Mouse (Mus musculus) retina, embryonic 14.5 days (tissue): Measurements from ENCODE around the gene Olfr1009.
"Not testable (repeated sequence)": the region's sequence is repeated elsewhere in the genome, so short reads cannot be mapped to it uniquely, and the experiment has no call there.

Experiments
- DNase-seq: peaks from one replicate; pipeline ENCODE4 v3.0.0-alpha.2; 2015; ENCODE audit warnings: low spot score

Gene Olfr1009

DNA sequence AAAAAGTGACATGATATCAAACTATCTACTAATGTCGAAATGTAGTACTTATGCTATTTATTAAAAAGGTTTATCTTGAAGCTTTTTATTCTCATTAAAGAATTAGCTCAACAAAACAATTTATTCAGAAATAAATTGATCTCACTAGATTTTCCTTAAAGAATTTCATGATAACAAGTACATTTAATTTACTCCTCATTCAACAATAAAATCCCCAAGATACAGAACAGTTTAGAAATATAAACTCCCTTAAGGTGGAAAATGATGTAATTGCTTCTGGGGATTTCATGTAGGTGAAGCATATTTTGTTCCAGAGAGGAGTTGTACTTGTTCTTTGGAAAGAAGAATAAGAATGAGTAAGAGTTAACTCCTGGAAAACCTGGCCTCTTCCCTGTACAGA, at the start of gene Olfr1009:
TSS of gene Olfr1009 (plus strand) at position 301 of the 400 bp plus-strand sequence.
- no peak for DNase-seq

GRCm38 (mm10) chr2:85678667-85679066, 36.6 kb upstream of the Olfr1009 start, which contains the start of gene Olfr1006:
Gene Olfr1006, minus strand, starts transcription at chr2:85678767.
- no peak for DNase-seq

- DNase-seq = no peak
These were observed 26.1 kb upstream of the Olfr1009 start, which contains the start of gene Olfr1008 for GRCm38 (mm10) chr2:85689131-85689530. Gene Olfr1008, plus strand, starts transcription at chr2:85689431.

GRCm38 (mm10) chr2:85710680-85711079, 4.5 kb upstream of the Olfr1009 start:
- DNase-seq = not testable (repeated sequence)

DNA sequence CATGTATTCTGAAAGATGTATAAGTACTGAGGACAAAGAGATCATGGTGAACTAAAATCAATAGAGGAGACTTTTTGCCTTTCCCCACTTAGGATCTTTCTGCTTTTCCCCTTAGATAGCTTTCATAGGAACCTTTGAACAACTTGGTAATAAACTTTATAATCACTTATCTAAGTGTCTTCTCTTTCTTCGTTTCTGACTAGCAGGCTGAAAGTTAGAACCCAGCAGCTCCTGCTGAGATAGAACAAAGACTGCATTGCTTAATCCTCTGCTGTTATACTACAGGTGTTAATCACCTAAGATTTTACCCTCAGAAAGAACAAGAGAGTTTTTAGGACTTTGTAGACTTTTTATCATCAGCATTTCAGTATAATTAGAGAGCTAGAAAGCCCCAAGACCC, 4.1 kb upstream of the Olfr1009 start:
- no peak for DNase-seq

DNA sequence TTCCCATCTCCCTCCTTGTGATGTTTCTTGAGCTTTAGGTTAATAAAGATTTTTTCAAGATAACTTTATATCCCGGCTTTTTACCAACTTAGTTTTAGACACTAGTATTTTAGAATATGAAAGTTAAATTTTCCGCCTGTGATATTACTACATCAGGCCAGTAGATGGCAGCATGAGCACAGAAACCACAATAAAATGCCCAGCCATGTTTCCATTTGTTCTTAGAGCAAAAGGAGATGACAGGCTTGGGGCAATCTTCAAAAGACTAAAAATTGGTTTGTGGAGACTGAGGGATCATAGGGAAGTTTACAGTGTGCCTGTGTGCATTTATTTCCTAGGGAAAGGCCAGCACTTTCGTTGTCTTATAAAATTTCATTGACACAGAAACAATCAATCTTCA, 10.6 kb downstream of the Olfr1009 start:
- DNase-seq = peak; percentile 76

- DNase-seq = no peak
These were observed 38.6 kb downstream of the Olfr1009 start for GRCm38 (mm10) chr2:85753822-85754221.

GRCm38 (mm10) chr2:85762666-85763065, 47.4 kb downstream of the Olfr1009 start, which contains the start of gene Olfr1012:
Gene Olfr1012, minus strand, starts transcription at chr2:85762766.
- DNase-seq = no peak

DNA sequence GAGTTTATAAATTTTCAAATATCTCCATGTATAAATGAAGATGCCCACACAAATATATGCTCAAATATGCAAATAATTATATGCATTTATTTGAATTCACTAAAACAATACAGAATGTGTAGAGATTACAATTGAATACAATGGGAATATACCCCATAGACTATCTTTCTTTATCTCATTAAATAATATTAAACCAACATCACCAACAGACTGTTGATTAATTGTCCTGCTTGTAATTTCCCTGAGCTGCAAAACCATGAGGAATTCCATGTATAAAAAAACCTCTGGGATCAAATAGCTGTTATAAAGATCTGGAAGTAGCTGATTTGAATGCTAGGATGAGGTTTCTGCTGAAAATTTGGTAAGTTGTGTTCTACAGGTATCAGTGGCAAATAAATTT, 51.6 kb downstream of the Olfr1009 start, which contains the start of gene Olfr1013:
TSS of gene Olfr1013 (plus strand) at position 301 of the 400 bp plus-strand sequence.
- no peak for DNase-seq

DNA sequence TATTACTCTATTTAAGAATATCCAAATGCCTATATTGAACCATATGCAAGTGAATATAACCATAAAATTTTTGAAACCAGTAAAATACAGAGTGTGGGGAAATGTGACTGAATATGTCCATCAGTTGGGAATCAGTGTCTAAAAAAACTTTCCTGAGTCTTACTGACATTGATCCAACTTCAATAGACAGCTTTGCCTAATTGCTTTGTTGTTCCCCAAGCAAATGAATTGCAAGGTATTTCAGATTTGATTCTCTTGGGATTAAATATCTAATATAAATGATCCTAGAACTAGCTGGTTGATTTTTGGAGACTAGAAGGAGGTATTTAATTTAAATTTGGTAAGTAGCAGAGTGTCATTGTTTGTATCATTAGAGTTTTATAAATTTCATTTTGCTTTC, 57.2 kb downstream of the Olfr1009 start, which contains the start of gene Olfr1014:
TSS of gene Olfr1014 (plus strand) at position 301 of the 400 bp plus-strand sequence.
- no peak for DNase-seq
